Mouse (Mus musculus) embryonic fibroblast, embryonic 13.5 days (primary cell): ENCODE measurements around the gene Ptbp1. TPM values are rescaled to one million over a fixed set of nuclear protein-coding genes. Genes with fewer than 3 reads are reported as not detected.
A peak's percentile ranks its signal among the peaks of the same experiment; 100 is the strongest.

Experiments
- H3K27ac ChIP-seq: 2 replicates; pipeline ENCODE4 v1.5.1; 2012; ENCODE audit warnings: low read length, control low read depth, inconsistent platforms; ENCODE audit not compliant: insufficient read depth
- H3K4me1 ChIP-seq: 2 replicates; pipeline ENCODE4 v1.6.1; 2011; ENCODE audit warnings: low read length; ENCODE audit not compliant: control insufficient read depth, insufficient read depth
- H3K4me3 ChIP-seq: 2 replicates; pipeline ENCODE4 v1.5.1; 2011; ENCODE audit warnings: mild to moderate bottlenecking, control low read depth, low read length; ENCODE audit not compliant: insufficient read depth
- CTCF ChIP-seq: IDR thresholded peaks from 2 replicates; pipeline ENCODE4 v1.5.1; 2011; ENCODE audit warnings: mild to moderate bottlenecking, control low read depth, low read length, moderate library complexity, borderline replicate concordance; ENCODE audit not compliant: insufficient read depth
- POLR2A ChIP-seq: IDR thresholded peaks from 2 replicates; pipeline ENCODE4 v1.6.1; 2011; ENCODE audit warnings: low read depth, mild to moderate bottlenecking, control low read depth, low read length, moderate library complexity
- polyA plus RNA-seq: library from polyadenylated mRNA; stranded (reverse); fragments of >200 nt; gene quantifications from 2 replicates; pipeline ENCODE4 v1.2.4, GENCODE M21; 2011; ENCODE audit warnings: low read depth; ENCODE audit not compliant: missing spikeins, insufficient read length

The Ptbp1 gene
- polyA plus RNA-seq, 1 experiment = 422 TPM

DNA sequence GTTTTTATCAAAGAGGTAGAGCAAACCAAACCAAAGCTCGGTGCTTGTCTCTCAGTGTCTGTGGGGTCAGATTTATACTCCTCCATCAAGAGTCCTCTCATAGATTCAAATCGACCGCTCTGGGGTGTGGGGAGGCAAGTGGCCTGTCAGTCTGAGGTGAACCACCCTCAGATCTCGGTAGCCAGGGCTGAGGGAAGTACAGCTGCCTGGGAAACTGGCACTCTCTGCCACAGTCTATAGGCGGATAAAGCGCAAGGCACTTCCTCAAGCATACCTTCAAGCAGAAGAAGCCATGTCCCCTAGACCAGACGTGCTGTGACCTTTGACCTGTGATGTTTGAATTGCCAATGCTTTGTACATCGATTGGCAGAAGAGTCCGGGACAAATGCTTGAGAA lies 21.4 kb upstream of the Ptbp1 start:
- Histone ChIP-seq H3K27ac (no peak overlapping the region), H3K4me1 (no peaks in the 10 kb centered on the region), H3K4me3 (no peak overlapping the region)
- no peak for TF ChIP-seq POLR2A
- TF ChIP-seq CTCF = no peak

DNA sequence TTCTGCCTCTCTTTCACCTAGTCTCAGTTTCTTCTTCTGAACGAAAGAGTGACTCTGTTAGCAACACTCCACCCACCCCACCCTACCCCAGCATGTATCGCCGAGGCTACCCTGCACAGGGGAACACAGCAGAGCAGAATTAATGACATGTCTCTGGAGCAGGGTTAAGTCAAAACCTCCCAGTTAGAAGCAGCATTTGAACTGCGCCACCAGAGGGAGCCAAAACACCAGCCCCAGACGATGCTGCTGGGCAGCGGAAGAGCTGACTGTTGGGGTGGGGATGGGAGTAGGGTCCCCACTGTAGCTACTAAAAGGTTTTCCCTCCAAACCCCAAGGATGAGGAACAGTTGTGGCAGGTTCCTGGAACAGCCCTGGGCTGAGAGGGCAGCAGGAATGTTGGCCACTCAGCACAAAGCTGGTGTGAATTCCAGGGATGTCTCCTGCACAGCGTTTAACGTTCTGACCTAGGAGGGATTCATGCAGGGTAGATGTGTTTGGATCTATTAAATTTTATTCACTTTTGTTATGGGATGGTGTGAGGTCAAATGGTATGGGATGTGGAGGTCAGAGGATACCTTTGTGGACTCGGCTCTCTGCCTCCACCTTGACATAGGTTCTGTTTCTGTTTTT lies 19.3 kb upstream of the Ptbp1 start:
- no peak overlapping the region for H3K27ac ChIP-seq
- H3K4me3 ChIP-seq = no peak overlapping the region
- H3K4me1 ChIP-seq = no peaks in the 10 kb centered on the region
- TF ChIP-seq POLR2A (no peak), CTCF (peak; percentile 92)

GRCm38 (mm10) chr10:79836918-79837317 lies 17.3 kb upstream of the Ptbp1 start:
- no peak overlapping the region for H3K4me3 ChIP-seq
- TF ChIP-seq CTCF (no peak), POLR2A (no peak)
- no peak overlapping the region for H3K27ac ChIP-seq
- no peaks in the 10 kb centered on the region for H3K4me1 ChIP-seq

- Histone ChIP-seq H3K4me3 (no peak overlapping the region), H3K27ac (no peak overlapping the region), H3K4me1 (no peaks in the 10 kb centered on the region)
- no peak for TF ChIP-seq POLR2A
- TF ChIP-seq CTCF = no peak
These were observed 16.1 kb upstream of the Ptbp1 start for GRCm38 (mm10) chr10:79838151-79838550.

DNA sequence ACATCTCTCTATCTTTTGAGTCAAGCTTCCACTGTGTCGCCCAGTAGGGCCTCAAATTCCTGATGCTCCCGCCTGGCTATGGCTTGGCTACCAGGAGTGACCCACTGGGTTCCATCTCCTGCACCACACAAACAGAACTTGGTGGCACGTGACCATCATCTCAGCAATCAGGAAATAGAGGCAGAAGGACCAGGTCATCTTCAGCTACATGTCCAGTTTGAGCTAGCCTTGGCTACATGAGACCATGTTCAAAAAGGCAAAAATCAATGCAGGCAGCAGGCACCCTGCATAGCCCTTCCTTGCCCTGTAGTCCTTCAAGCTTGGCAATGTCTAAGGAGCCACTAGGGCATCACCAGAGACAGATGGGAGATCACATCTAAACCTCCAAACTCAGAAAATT lies 14.1 kb upstream of the Ptbp1 start:
- Histone ChIP-seq H3K4me1 (no peaks in the 10 kb centered on the region; the same call in 1 of the 2 replicates), H3K27ac (peak overlapping the region; percentile 91), H3K4me3 (no peak overlapping the region)
- TF ChIP-seq POLR2A (no peak), CTCF (no peak)

DNA sequence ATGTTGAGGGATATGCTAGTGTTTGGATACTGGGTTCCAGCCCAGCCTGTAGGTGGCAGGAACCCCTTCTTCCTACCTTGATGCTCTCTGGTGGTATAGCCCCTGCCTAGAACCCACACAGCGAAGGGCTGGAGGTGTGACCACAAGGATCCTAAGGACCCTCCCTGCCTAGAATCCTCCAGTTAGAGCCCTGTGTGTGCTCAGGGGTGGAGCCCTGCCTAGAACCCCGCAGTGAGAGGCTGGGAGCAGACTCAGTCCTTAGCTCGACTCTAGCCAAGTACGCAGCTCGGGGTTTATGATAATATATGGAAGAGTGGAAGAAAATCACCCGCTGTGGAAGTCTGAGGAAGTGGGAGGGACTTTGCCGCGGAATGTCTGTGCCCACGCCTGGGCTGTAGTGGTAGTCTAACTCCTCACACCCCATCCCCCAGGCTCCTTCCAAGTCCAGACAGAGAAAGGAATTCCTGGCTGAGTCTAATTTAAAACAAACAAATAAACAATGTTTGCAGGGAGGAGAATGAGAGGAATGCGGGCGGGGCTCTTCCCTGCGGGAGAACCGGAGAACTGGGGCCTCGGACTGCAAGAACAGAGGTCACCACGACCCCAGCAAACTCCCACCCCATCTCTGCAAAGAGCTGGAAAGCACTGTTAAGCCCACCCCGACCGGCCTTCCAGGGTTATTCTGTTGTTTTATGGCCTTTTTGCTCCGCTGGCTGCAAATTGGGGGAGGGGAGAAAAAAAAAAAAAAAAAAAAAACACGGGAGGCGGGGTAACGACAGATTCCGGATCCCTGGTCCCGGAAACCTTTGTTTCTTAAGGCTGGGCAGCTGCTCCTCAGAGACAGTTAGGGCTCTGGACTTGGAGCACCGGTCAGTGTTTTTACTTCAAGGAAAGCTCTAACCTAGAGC lies 13.3 kb upstream of the Ptbp1 start:
- TF ChIP-seq CTCF (no peak), POLR2A (peak; percentile 89)
- H3K4me1 ChIP-seq = no peaks in the 10 kb centered on the region; the same call in 1 of the 2 replicates
- H3K27ac ChIP-seq = peak overlapping the region; percentile 91
- peak overlapping the region; percentile 31 for H3K4me3 ChIP-seq

DNA sequence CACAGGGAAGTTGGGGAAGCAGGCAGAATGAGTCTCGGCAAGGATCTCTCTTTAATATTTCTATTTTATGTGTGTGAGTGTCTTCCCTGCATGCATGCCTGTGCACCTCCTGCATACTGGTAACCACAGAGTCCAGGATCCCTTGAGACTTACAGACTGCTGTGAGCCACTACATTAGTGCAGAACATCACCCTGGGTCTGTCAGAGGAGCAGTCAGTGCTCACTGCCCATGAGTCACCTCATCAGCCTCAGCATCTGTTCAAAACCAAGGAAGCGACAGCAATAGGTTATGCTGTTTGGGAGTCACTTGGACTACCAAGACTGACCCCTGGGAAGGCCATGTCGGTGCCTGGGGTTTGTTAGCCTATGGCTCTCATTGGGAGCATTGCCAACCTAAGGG lies 11.9 kb upstream of the Ptbp1 start:
- no peaks in the 10 kb centered on the region; the same call in 1 of the 2 replicates for H3K4me1 ChIP-seq
- no peak for TF ChIP-seq CTCF
- no peak for TF ChIP-seq POLR2A
- no peak overlapping the region for H3K4me3 ChIP-seq
- H3K27ac ChIP-seq = peak overlapping the region; percentile 17; the same call in 1 of the 2 replicates

DNA sequence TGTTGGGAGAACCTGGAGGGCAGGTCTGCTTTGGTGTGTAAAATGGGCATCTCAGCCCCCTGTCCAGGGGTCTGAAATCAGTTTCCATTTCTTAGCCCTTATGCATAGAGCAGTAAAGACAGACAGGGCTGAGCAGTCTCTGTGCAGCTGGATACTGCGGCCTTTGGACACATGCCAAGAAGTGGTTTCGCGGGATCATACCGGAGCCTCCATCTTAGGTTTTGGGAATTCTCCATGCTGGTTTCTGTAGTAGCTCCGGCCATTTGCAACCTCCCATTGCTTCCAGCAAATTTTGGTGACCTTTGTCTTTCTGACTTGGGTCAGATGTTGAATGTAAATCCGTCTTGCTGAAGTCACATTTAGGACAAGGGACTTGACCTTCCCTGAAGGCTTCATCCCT lies 10.8 kb upstream of the Ptbp1 start:
- H3K4me3 ChIP-seq = no peak overlapping the region
- no peak for TF ChIP-seq CTCF
- no peak for TF ChIP-seq POLR2A
- no peak overlapping the region for H3K27ac ChIP-seq
- no peaks in the 10 kb centered on the region; the same call in 1 of the 2 replicates for H3K4me1 ChIP-seq

DNA sequence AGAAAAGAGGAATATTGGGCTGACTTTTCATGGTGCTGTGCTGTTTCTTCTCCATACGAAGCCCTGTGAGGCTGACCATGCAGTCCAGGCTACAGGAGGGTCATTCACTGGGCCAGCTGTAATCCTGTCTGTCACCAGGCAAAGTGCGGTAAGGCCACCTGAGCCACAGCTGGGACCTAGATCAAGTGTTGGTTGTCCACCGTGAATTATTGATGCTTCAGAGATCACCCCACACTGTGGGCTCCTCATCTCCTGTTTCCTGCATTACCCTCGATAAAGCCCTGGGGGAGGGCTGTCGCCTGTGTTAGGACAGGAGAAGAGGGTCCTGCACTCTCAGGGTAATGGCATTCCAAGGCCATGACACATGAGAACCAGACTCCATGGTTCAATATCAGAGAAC lies 7.7 kb upstream of the Ptbp1 start:
- H3K4me3 ChIP-seq = no peak overlapping the region
- TF ChIP-seq POLR2A (no peak), CTCF (no peak)
- peaks cover under 1% of the 10 kb centered on the region; the same call in 1 of the 2 replicates for H3K4me1 ChIP-seq
- no peak overlapping the region for H3K27ac ChIP-seq

DNA sequence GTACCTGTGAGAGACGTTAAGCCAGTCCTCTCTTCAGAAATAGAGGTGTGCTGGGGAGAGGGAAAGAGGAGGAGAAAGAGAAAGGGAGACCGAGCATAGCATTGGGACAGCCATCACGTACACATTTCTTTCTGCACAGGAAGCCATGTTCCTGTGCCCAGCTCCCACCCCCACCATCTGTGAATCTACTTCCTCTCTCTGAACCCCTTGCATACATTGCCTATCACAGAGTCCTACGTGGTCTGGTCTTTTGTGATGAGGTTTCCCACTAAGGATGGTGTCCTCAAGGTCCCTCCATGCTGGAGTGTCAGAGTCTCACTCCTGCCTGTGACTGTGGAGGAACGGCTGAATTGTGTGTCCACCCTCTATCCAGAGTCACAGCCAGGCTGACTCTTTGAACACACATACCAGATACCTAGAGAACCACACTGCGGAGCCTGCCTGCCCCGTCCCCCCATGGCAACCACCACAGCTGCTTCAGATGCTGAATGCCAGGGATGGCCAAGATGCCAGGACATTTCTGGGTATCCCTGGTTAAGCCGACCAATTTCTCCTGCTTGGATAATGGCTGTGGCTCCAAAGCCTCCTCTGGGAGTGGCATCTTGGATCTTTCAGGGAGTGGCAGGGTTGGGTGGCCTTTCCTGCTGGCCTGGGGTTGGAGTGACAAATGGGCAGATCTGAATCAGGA lies 4.1 kb upstream of the Ptbp1 start:
- no peak overlapping the region for H3K4me3 ChIP-seq
- peaks cover 13% of the 10 kb centered on the region; the same call in 1 of the 2 replicates for H3K4me1 ChIP-seq
- TF ChIP-seq CTCF (no peak), POLR2A (no peak)
- no peak overlapping the region for H3K27ac ChIP-seq
